Mouse (Mus musculus): ENCODE results near the gene Tmem164.

GRCm38 (mm10) chrX:142672701-142673100, 8.5 kb upstream of the Tmem164 start:
- no peak for TF ChIP-seq POLR2A (IDR thresholded peaks at IDR 0.05; ENCODE audit: insufficient read length, low read depth)
- TF ChIP-seq MYOG (IDR thresholded peaks at IDR 0.05; ENCODE audit: control insufficient read depth in 1 of 3, insufficient read depth in 1 of 3, insufficient read length in 2 of 3, low read depth in 2 of 3): no peak
- no peak for TF ChIP-seq E2F4 (IDR thresholded peaks at IDR 0.05; ENCODE audit: insufficient read depth)
- TF ChIP-seq USF1 (IDR thresholded peaks at IDR 0.05; ENCODE audit: low read depth): no peak
- no peak for TF ChIP-seq POLR2AphosphoS2 (IDR thresholded peaks at IDR 0.05; ENCODE audit: insufficient read length, low read depth)
- TF ChIP-seq TCF12 (IDR thresholded peaks at IDR 0.05; ENCODE audit: insufficient read depth, poor library complexity, severe bottlenecking): no peak
- TF ChIP-seq REST (IDR thresholded peaks at IDR 0.05; ENCODE audit: insufficient read depth, insufficient read length): no peak
- TF ChIP-seq MAX (IDR thresholded peaks at IDR 0.05; ENCODE audit: low read depth): no peak
- TF ChIP-seq CEBPB (IDR thresholded peaks at IDR 0.05; ENCODE audit: insufficient read depth, poor library complexity, severe bottlenecking): no peak

All from myocyte (in vitro differentiated cells).